Mouse (Mus musculus) left cerebral cortex, postnatal 14 days (tissue): ENCODE data around the gene Cptp. TPM values are rescaled to one million over a fixed set of nuclear protein-coding genes. Genes with fewer than 3 reads are reported as not detected.

Source experiments
- DNase-seq, 2 experiments: peaks; one replicate each; pipeline ENCODE4 v3.0.0; 2021 to 2022; ENCODE audit warnings: low spot score in 2 of 2, mixed read lengths in 1 of 2
- intact Hi-C: fragments of 180-260 bp; cut with DNase I; formaldehyde crosslinking; loops from one replicate; pipeline ENCODE4 v1.15.1; 2025
- long read RNA-seq, 2 experiments: library from polyadenylated mRNA; stranded (forward); transcript quantifications; one replicate each; pipeline ENCODE4 v2.0.0; 2021
- total RNA-seq, 2 experiments: library from RNA; stranded (reverse); gene quantifications; 2 replicates each; pipeline ENCODE4 v1.2.3; 2021

Gene Cptp
- 10 to 100 TPM; 28.8 to 29.7 TPM for total RNA-seq
- long read RNA-seq, experiment 1, transcript Cptp-201 (3 exons, 2,662 nt), result major isoform, 35 of 43 reads
- long read RNA-seq, experiment 1, partial matches to known transcripts, result 6 of 43 reads
- long read RNA-seq, experiment 1, other reads (novel, unspliced or antisense), result 2 of 43 reads
- long read RNA-seq, experiment 2, transcript Cptp-201 (3 exons, 2,662 nt), result major isoform, 18 of 27 reads
- long read RNA-seq, experiment 2, partial matches to known transcripts, result 9 of 27 reads
- long read RNA-seq, experiment 2, other reads (novel, unspliced or antisense), result 0 of 27 reads

- intact Hi-C loops, result no loop called here
- peak; percentile 97 for DNase-seq
Observed at GRCm38 (mm10) chr4:155869317-155870033, at the start of gene Cptp, which contains the start of gene Ints11. TSS of gene Cptp (minus strand) at chr4:155869440. TSS of gene Ints11 (plus strand) at chr4:155869546.

- DNase-seq, result peak; percentile 1 to 4
Observed at GRCm38 (mm10) chr4:155908751-155909150, 39.5 kb upstream of the Cptp start.

GRCm38 (mm10) chr4:155908281-155908680 lies 39.0 kb upstream of the Cptp start:
- intact Hi-C loops, result no loop called here
- peak; percentile 4 to 7 for DNase-seq

More at GRCm38 (mm10) chr4:155908751-155909150, 39.5 kb upstream of the Cptp start:
- intact Hi-C loops, result no loop called here

GRCm38 (mm10) chr4:155907003-155907402 lies 37.8 kb upstream of the Cptp start:
- peak; percentile 2 to 4 for DNase-seq
- intact Hi-C loops, result no loop called here

- DNase-seq, result peak in 1 of 2 experiments; percentile 2
- intact Hi-C loops, result no loop called here
Observed at GRCm38 (mm10) chr4:155906125-155906524, 36.9 kb upstream of the Cptp start.

GRCm38 (mm10) chr4:155905634-155906033 lies 36.4 kb upstream of the Cptp start:
- peak in 1 of 2 experiments; percentile 0 for DNase-seq
- intact Hi-C loops, result no loop called here

- intact Hi-C loops, result no loop called here
Observed at GRCm38 (mm10) chr4:155904318-155905102, 35.3 kb upstream of the Cptp start.

GRCm38 (mm10) chr4:155903246-155903645 lies 34.0 kb upstream of the Cptp start:
- DNase-seq, result peak in 1 of 2 experiments; percentile 2
- intact Hi-C loops, result no loop called here

More at GRCm38 (mm10) chr4:155904318-155905102, 35.3 kb upstream of the Cptp start:
- peak; percentile 51 to 81 for DNase-seq

- DNase-seq, result peak; percentile 55 to 70
- intact Hi-C loops, result loop anchor here (2.0 kb wide), 1 partner anchor 42 kb away; the partner anchor contains the start of gene Ube2j2
Observed at GRCm38 (mm10) chr4:155901205-155901604, 32.0 kb upstream of the Cptp start.

- intact Hi-C loops, result no loop called here
Observed at GRCm38 (mm10) chr4:155899355-155899754, 30.1 kb upstream of the Cptp start.

GRCm38 (mm10) chr4:155898318-155898717 lies 29.1 kb upstream of the Cptp start:
- DNase-seq, result no peak

More at GRCm38 (mm10) chr4:155899355-155899754, 30.1 kb upstream of the Cptp start:
- peak; percentile 2 for DNase-seq

GRCm38 (mm10) chr4:155896461-155896860 lies 27.2 kb upstream of the Cptp start:
- intact Hi-C loops, result no loop called here

More at GRCm38 (mm10) chr4:155898318-155898717, 29.1 kb upstream of the Cptp start:
- intact Hi-C loops, result no loop called here

GRCm38 (mm10) chr4:155895826-155896225 lies 26.6 kb upstream of the Cptp start:
- intact Hi-C loops, result no loop called here
- DNase-seq, result peak in 1 of 2 experiments; percentile 2

More at GRCm38 (mm10) chr4:155896461-155896860, 27.2 kb upstream of the Cptp start:
- DNase-seq, result no peak

GRCm38 (mm10) chr4:155895216-155895615 lies 26.0 kb upstream of the Cptp start:
- intact Hi-C loops, result no loop called here
- DNase-seq, result peak; percentile 87 to 89

- intact Hi-C loops, result no loop called here
- DNase-seq, result peak; percentile 77 to 83
Observed at GRCm38 (mm10) chr4:155894311-155894881, 25.2 kb upstream of the Cptp start.

GRCm38 (mm10) chr4:155893212-155893690 lies 24.0 kb upstream of the Cptp start:
- intact Hi-C loops, result loop anchor here (2.0 kb wide), 1 partner anchor 50 kb away; the partner anchor contains the start of gene Ube2j2
- DNase-seq, result peak; percentile 4 to 65

- DNase-seq, result peak in 1 of 2 experiments; percentile 29
- intact Hi-C loops, result loop anchor here (2.0 kb wide), 1 partner anchor 50 kb away; the partner anchor contains the start of gene Ube2j2
Observed at GRCm38 (mm10) chr4:155892438-155893211, 23.4 kb upstream of the Cptp start.

- intact Hi-C loops, result loop anchor here (2.0 kb wide), 1 partner anchor 51 kb away; the partner anchor contains the start of gene Ube2j2
- DNase-seq, result peak; percentile 83 to 84
Observed at GRCm38 (mm10) chr4:155892017-155892416, 22.8 kb upstream of the Cptp start.
